22 mouse cellular contexts compared by ENCODE assay signal in the genomic region with DNA sequence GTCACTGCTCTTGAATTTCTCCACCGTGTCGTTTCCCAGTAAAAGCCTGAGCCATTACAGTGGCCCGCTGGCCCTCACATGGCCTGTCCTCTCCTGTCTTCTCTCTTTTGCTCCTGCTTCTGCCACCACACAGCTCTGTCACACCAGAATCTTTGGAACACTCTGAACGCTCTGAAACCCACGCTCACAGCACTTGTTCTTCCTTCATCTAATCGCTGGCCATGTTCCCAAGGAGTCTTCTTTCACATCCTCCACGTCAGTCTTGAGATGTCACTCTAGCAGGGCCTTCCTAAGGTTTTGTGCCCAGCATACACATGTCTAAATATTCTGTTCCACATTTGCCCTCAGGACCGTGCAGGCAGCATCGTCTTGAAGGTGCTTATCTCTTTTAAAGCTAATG. TPM values are rescaled to one million over a fixed set of nuclear protein-coding genes. Genes with fewer than 3 reads are reported as not detected.
DNase-seq lines count a peak whose midpoint lies in the region; ATAC-seq lines count a peak whose summit lies in the region.
"Had no signal": no experiment of that assay in that cellular context is flagged by ENCODE, and none has a peak within 500 bp of the region (broad histone marks: within the 10 kb centered on the region; RNA-seq: fewer than 3 reads in every experiment).

No protein-coding gene starts in this region.

- ATAC-seq in frontal cortex, adult (ENCODE audit: low TSS enrichment): peak; percentile 35; the same call in 1 of the 2 replicates
- ATAC-seq: activated CD4-positive, CD25-positive, alpha-beta regulatory T cell, adult 4 months; forebrain, embryonic 15.5 days had no signal

- no peak for DNase-seq in frontal cortex, postnatal 25 days (ENCODE audit: low spot score in 2 of 2)
- DNase-seq in layer of hippocampus, adult 9-11 months: peak; percentile 46
- DNase-seq in layer of hippocampus, postnatal 10 days (ENCODE audit: low spot score in 2 of 2): no peak
- DNase-seq in right cerebral cortex, adult 2 months (ENCODE audit: low spot score in 2 of 2): peak; percentile 31 to 33
- no peak for DNase-seq in right cerebral cortex, postnatal 10 days (ENCODE audit: low spot score in 2 of 2)
- no peak for DNase-seq in lung, postnatal 36 days
- DNase-seq: adrenal gland, adult 8-10 months; adrenal gland, postnatal 25 days; cerebellum, adult 18-20 months; cerebellum, adult 9-10 months; cerebellum, postnatal 14 days; gastrocnemius, adult 2 months; gastrocnemius, postnatal 14 days; heart, adult 11 months had no signal

RNA-seq across cellular contexts. Expression of gene Arpc5, which starts 4.7 kb away (rescaled TPM):
- 100 to 1,000 TPM; 272 to 278 TPM for total RNA-seq in layer of hippocampus, postnatal 10 days (2021)

RNA-seq across cellular contexts. Expression of gene Rgl1, which starts 4.9 kb away (rescaled TPM):
- total RNA-seq in layer of hippocampus, postnatal 10 days (2021): 10 to 100 TPM; 63.9 to 67.0 TPM

RNA-seq across cellular contexts. Expression of gene Apobec4, which starts 20.7 kb away (rescaled TPM):
- not detected for total RNA-seq in layer of hippocampus, postnatal 10 days (2021)
- total RNA-seq: adrenal gland, adult 8-10 months; adrenal gland, postnatal 25 days; ES-E14; gastrocnemius, adult 2 months; gastrocnemius, postnatal 14 days; gastrocnemius, postnatal 4 days; heart, adult 8-10 months; heart, postnatal 25 days; hematopoietic stem cell, adult 5-6 weeks had no signal

RNA-seq across cellular contexts. Expression of gene Ncf2, which starts 29.0 kb away (rescaled TPM):
- 1 to 10 TPM; 2.3 to 3.7 TPM for total RNA-seq in layer of hippocampus, postnatal 10 days (2021)

Comparison
In these comparisons a context has a peak if more than half of its experiments do, and no peak if none do; other contexts are left out.
1. DNase-seq: peak in layer of hippocampus, adult 9-11 months (single experiment) and right cerebral cortex, adult 2 months (2 of 2); none in frontal cortex, postnatal 25 days (0 of 2), layer of hippocampus, postnatal 10 days (0 of 2), right cerebral cortex, postnatal 10 days (0 of 2) and lung, postnatal 36 days (single experiment).